Mouse (Mus musculus) stomach, embryonic 16.5 days (tissue): ENCODE measurements at regions not wholly inside any gene's neighbourhood (a gene's known extent, or its start where the extent isn't known, plus 50 kb on each side); places are given as distances from the start of the nearest gene placed in this dataset. TPM values are rescaled to one million over a fixed set of nuclear protein-coding genes. Genes with fewer than 3 reads are reported as not detected.

Source experiments
- microRNA-seq: library from miRNA; unstranded; fragments of <30 nt; microRNA quantifications from one replicate; pipeline ENCODE4, GENCODE M21; 2016

Small RNAs in the stretch of these regions (microRNA-seq; reads per million reads assigned to microRNA genes)
- gene Gm23255 = not detected
